Mouse (Mus musculus) limb, embryonic 11.5 days (tissue): Measurements from ENCODE around the gene Pak1. TPM values are rescaled to one million over a fixed set of nuclear protein-coding genes. Genes with fewer than 3 reads are reported as not detected.

Experiments
- ATAC-seq: fragments of 200-750 bp; cut with Nextera tagmentation; 2 replicates; pipeline ENCODE4 v1.8.0; 2017; ENCODE audit warnings: low read depth; ENCODE audit not compliant: insufficient number of reproducible peaks, low FRiP score, low TSS enrichment
- DNase-seq: peaks from one replicate; pipeline ENCODE4 v3.0.0-alpha.2; 2015; ENCODE audit warnings: low spot score
- H3K27ac ChIP-seq: fragments of 300-500 bp; sonication (generic); replicated peaks from 2 replicates; pipeline ENCODE4 v1.5.1; 2014; ENCODE audit warnings: low read depth, mild to moderate bottlenecking, low read length
- H3K27me3 ChIP-seq: fragments of 300-500 bp; sonication (generic); 2 replicates; pipeline ENCODE4 v1.6.1; 2014; ENCODE audit warnings: mild to moderate bottlenecking, low read length, mixed read lengths; ENCODE audit not compliant: control insufficient read depth, insufficient read depth
- H3K36me3 ChIP-seq: fragments of 300-500 bp; sonication (generic); 2 replicates; pipeline ENCODE4 v1.6.1; 2014; ENCODE audit warnings: mild to moderate bottlenecking, low read length, moderate library complexity, mixed read lengths; ENCODE audit not compliant: control insufficient read depth, insufficient read depth
- H3K4me1 ChIP-seq: fragments of 300-500 bp; sonication (generic); 2 replicates; pipeline ENCODE4 v1.6.1; 2014; ENCODE audit warnings: low read length, mixed read lengths; ENCODE audit not compliant: control insufficient read depth, insufficient read depth
- H3K4me2 ChIP-seq: fragments of 300-500 bp; sonication (generic); 2 replicates; pipeline ENCODE4 v1.6.1; 2014; ENCODE audit warnings: low read depth, mild to moderate bottlenecking, moderate library complexity; ENCODE audit not compliant: severe bottlenecking
- H3K4me3 ChIP-seq: fragments of 300-500 bp; sonication (generic); 2 replicates; pipeline ENCODE4 v1.5.1; 2014; ENCODE audit warnings: low read depth, low read length
- H3K9ac ChIP-seq: fragments of 300-500 bp; sonication (generic); 2 replicates; pipeline ENCODE4 v1.6.1; 2014; ENCODE audit warnings: mild to moderate bottlenecking, low read length
- H3K9me3 ChIP-seq: fragments of 300-500 bp; sonication (generic); 2 replicates; pipeline ENCODE4 v1.6.1; 2016; ENCODE audit warnings: low read length; ENCODE audit not compliant: control insufficient read depth
- WGBS: fragments of 180-500 bp; shearing (Covaris S2); extraction: QIAGEN DNeasy Blood & Tissue Kit; methylation state at CpG from one replicate; pipeline ENCODE4 v1.1.7; 2014; 5-methylcytosine and 5-hydroxymethylcytosine counted together
- polyA plus RNA-seq: library from polyadenylated mRNA; unstranded; fragments of >200 nt; fragmentation: Nextera tagmentation; extraction: Ambion mirVana; gene quantifications from 2 replicates; pipeline ENCODE4 v1.2.1, GENCODE M21; 2014

Pak1 gene
- polyA plus RNA-seq, 1 experiment from 2014 or later, result 33.2 TPM

GRCm38 (mm10) chr7:97749207-97750190 lies 38.8 kb upstream of the Pak1 start:
- H3K4me1 ChIP-seq, result no peaks in the 10 kb centered on the region
- 45% methylated on average over 19 of the region's 19 CpGs for WGBS
- no peaks in the 10 kb centered on the region for H3K27me3 ChIP-seq
- H3K36me3 ChIP-seq, result no peaks in the 10 kb centered on the region
- no peaks in the 10 kb centered on the region for H3K9me3 ChIP-seq
- no peak overlapping the region for H3K27ac ChIP-seq
- H3K4me3 ChIP-seq, result no peak overlapping the region
- no peak overlapping the region for H3K4me2 ChIP-seq
- DNase-seq (no peak), ATAC-seq (no peak)
- H3K9ac ChIP-seq, result no peak overlapping the region

DNA sequence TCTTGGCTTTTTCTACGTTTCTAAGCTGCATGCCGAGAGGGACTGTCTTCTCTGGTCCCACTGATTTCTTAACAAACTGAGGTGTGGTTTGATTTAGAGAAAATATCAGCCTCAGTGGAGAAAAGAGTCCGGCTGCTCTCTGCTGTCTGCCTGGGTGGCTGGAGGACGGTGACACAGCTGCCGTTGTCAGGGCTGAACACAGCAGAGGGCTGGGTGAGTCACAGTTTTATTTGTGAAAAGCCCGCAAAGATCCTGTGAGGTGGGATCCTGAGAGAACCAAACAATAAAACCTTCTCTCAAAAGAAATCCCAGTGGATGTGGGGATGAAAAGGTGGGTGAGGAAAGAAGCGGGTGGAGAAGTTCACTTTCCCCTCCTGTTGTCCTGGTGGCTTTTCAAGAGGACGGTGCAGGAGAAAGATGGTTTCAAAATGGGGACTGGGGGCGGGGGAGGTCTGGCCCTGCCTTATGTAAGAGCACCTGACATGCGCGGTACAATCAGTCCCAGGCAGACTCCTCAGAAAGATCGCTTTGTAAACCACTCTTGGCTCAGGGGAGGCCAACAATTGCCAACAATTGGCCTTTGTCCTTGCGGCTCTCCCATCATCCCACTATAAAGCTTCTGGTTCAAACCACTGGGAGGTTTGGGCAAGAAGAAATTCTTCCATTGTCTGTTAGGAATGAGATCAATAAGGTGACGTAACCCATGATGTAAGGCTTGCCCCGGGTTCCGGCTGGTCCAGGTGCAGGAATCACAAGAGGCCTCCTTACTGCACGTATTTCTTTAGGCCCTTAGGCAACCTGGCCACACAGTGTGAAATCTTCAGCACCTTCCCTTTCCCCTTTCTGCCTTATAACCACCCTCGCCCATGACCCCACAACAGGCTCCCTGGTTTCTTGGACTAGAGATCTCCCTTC lies 31.1 kb upstream of the Pak1 start:
- no peaks in the 10 kb centered on the region for H3K36me3 ChIP-seq
- 75% methylated on average over 18 of the region's 18 CpGs for WGBS
- no peaks in the 10 kb centered on the region for H3K27me3 ChIP-seq
- no peaks in the 10 kb centered on the region for H3K9me3 ChIP-seq
- no peak overlapping the region for H3K4me3 ChIP-seq
- no peak overlapping the region for H3K4me2 ChIP-seq
- no peak overlapping the region for H3K27ac ChIP-seq
- no peak for DNase-seq
- ATAC-seq, result no peak
- H3K9ac ChIP-seq, result no peak overlapping the region
- no peaks in the 10 kb centered on the region for H3K4me1 ChIP-seq

DNA sequence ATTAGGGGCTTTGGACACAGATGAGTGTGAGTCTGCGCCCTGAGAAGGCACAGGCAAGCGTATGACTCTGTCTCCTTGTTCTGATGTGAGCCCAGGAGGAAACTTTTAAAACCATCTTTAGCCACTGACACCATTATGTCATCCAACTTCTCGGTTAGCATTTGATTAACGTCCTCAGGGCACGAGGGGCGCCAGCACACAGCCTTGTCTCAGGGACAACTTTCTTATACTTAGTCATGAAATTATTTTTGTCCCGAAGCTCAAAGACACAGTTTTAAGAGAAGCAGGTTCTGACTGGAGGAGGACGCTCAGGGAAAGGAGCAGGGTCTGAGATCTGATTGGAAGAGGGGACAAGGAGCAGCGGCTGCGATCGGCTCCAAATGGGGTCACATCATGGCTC lies 23.8 kb upstream of the Pak1 start:
- no peak overlapping the region for H3K9ac ChIP-seq
- ATAC-seq, result no peak
- no peak overlapping the region for H3K4me3 ChIP-seq
- WGBS, result 74% methylated on average over 11 of the region's 11 CpGs
- DNase-seq, result no peak
- H3K4me2 ChIP-seq, result no peak overlapping the region
- no peaks in the 10 kb centered on the region for H3K9me3 ChIP-seq
- no peaks in the 10 kb centered on the region for H3K36me3 ChIP-seq
- H3K27ac ChIP-seq, result no peak overlapping the region
- H3K27me3 ChIP-seq, result no peaks in the 10 kb centered on the region
- H3K4me1 ChIP-seq, result no peaks in the 10 kb centered on the region

GRCm38 (mm10) chr7:97765181-97765962 lies 23.0 kb upstream of the Pak1 start:
- 91% methylated on average over 21 of the region's 21 CpGs for WGBS
- Histone ChIP-seq H3K27me3 (no peaks in the 10 kb centered on the region), H3K9me3 (no peaks in the 10 kb centered on the region), H3K4me2 (no peak overlapping the region), H3K36me3 (no peaks in the 10 kb centered on the region), H3K4me1 (no peaks in the 10 kb centered on the region), H3K4me3 (no peak overlapping the region), H3K27ac (no peak overlapping the region), H3K9ac (no peak overlapping the region)
- ATAC-seq, result no peak
- no peak for DNase-seq

- Histone ChIP-seq H3K36me3 (no peaks in the 10 kb centered on the region), H3K4me2 (no peak overlapping the region), H3K4me3 (no peak overlapping the region), H3K9ac (no peak overlapping the region), H3K27me3 (no peaks in the 10 kb centered on the region), H3K27ac (no peak overlapping the region), H3K4me1 (no peaks in the 10 kb centered on the region), H3K9me3 (no peaks in the 10 kb centered on the region)
- ATAC-seq (no peak), DNase-seq (no peak)
- 84% methylated on average over 5 of the region's 5 CpGs for whole genome bisulfite sequencing
These were observed 22.4 kb upstream of the Pak1 start for GRCm38 (mm10) chr7:97765963-97766347.

GRCm38 (mm10) chr7:97766406-97767166 lies 21.8 kb upstream of the Pak1 start:
- no peak for DNase-seq
- Histone ChIP-seq H3K4me3 (no peak overlapping the region), H3K9ac (no peak overlapping the region), H3K36me3 (no peaks in the 10 kb centered on the region), H3K9me3 (no peaks in the 10 kb centered on the region), H3K27me3 (no peaks in the 10 kb centered on the region), H3K4me2 (no peak overlapping the region), H3K4me1 (no peaks in the 10 kb centered on the region), H3K27ac (no peak overlapping the region)
- no peak for ATAC-seq
- 80% methylated on average over 9 of the region's 9 CpGs for WGBS

DNA sequence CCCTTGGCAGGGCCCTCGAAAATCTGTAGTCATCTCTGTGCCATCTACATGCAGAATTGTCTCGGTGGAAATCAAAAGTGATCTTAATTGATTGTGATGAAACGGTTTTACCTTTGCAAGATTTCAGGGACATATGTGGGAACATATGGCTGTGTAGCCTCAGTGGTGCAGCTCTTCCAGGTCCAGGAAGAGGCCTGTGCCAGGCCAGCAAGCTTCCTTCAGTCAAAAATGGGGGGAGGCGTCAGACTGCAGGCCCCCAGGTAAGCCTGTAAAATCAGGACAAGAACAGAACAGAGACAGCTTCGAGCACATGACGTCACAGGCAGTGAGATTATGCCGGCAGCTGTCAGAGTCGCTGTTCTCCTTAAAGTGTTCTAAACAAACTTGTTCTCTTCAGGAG lies 20.5 kb upstream of the Pak1 start:
- H3K27ac ChIP-seq, result no peak overlapping the region
- H3K9ac ChIP-seq, result no peak overlapping the region
- no peaks in the 10 kb centered on the region for H3K4me1 ChIP-seq
- no peak overlapping the region for H3K4me3 ChIP-seq
- no peaks in the 10 kb centered on the region for H3K9me3 ChIP-seq
- ATAC-seq (no peak), DNase-seq (no peak)
- no peaks in the 10 kb centered on the region for H3K27me3 ChIP-seq
- no peaks in the 10 kb centered on the region for H3K36me3 ChIP-seq
- no peak overlapping the region for H3K4me2 ChIP-seq
- 82% methylated on average over 8 of the region's 8 CpGs for WGBS
